Mouse (Mus musculus) liver, adult 2 months (tissue): ENCODE measurements at regions not wholly inside any gene's neighbourhood (a gene's known extent, or its start where the extent isn't known, plus 50 kb on each side); places are given as distances from the start of the nearest gene placed in this dataset.

ENCODE experiments used
- DNase-seq: peaks from one replicate; pipeline ENCODE4 v3.0.0-alpha.2; 2011; ENCODE audit warnings: low read depth, low spot score; ENCODE audit errors: extremely low read depth
- H3K27ac ChIP-seq: fragments of 200-500 bp; replicated peaks from 2 replicates; pipeline ENCODE4 v1.5.1; 2012; ENCODE audit warnings: low read depth, mild to moderate bottlenecking, control low read depth, inconsistent platforms, low read length; ENCODE audit not compliant: insufficient read depth
- H3K27me3 ChIP-seq: fragments of 200-500 bp; 2 replicates; pipeline ENCODE4 v1.6.1; 2012; ENCODE audit warnings: mild to moderate bottlenecking, moderate library complexity, low read length, inconsistent platforms; ENCODE audit not compliant: control insufficient read depth, insufficient read depth
- H3K36me3 ChIP-seq: fragments of 200-500 bp; 2 replicates; pipeline ENCODE4 v1.6.1; 2012; ENCODE audit warnings: low read length, inconsistent platforms; ENCODE audit not compliant: control insufficient read depth, insufficient read depth
- H3K4me1 ChIP-seq: fragments of 200-500 bp; 2 replicates; pipeline ENCODE4 v1.6.1; 2011; ENCODE audit warnings: low read length; ENCODE audit not compliant: control insufficient read depth, insufficient read depth
- H3K4me3 ChIP-seq: fragments of 200-500 bp; 2 replicates; pipeline ENCODE4 v1.5.1; 2011; ENCODE audit warnings: low read depth, mild to moderate bottlenecking, control low read depth, low read length, moderate library complexity; ENCODE audit not compliant: insufficient read depth
- H3K79me2 ChIP-seq: fragments of 200-500 bp; 2 replicates; pipeline ENCODE4 v1.6.1; 2012; ENCODE audit warnings: inconsistent platforms, mild to moderate bottlenecking, low read length, moderate library complexity; ENCODE audit not compliant: control insufficient read depth, insufficient read depth
- H3K9ac ChIP-seq: fragments of 200-500 bp; 2 replicates; pipeline ENCODE4 v1.6.1; 2012; ENCODE audit warnings: low read depth, mild to moderate bottlenecking, control low read depth, inconsistent platforms, low read length
- CTCF ChIP-seq: fragments of 200-500 bp; IDR thresholded peaks from 2 replicates; pipeline ENCODE4 v1.5.1; 2011; ENCODE audit warnings: low read depth, low read length, control low read depth
- POLR2A ChIP-seq: fragments of 200-500 bp; IDR thresholded peaks from 2 replicates; pipeline ENCODE4 v1.6.1; 2011; ENCODE audit warnings: low read length, control low read depth; ENCODE audit not compliant: insufficient read depth; ENCODE audit errors: extremely low read depth
- WGBS: fragments of 180-500 bp; shearing (Covaris S2); methylation state at CpG from one replicate; pipeline ENCODE4 v1.1.7; 2018; 5-methylcytosine and 5-hydroxymethylcytosine counted together

DNA sequence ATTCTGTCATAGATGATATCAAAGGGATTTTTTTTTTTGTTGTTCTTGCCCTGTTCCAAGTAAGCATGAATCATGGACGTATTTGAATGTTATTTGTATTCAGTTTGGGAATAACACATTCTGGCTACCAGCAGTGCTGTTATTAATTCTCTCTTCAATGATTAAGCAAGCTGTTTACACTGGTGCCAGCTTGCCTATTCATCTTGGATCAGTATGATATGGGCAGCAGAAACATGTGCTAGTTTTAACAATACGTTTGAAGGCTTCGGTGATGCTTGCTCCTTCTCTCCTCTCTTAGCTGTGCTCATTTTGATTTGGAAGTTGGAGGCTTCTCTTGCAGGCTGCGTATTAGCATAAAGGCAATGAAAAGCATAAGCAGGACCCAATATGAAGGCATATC, 984.9 kb upstream of the Slc10a2 start:
- no peaks in the 10 kb centered on the region for H3K36me3 ChIP-seq
- no peak overlapping the region for H3K27ac ChIP-seq
- no peak for TF ChIP-seq POLR2A
- no peak for TF ChIP-seq CTCF
- no peak for DNase-seq
- H3K9ac ChIP-seq, result no peak overlapping the region
- H3K4me1 ChIP-seq, result no peaks in the 10 kb centered on the region
- H3K79me2 ChIP-seq, result no peaks in the 10 kb centered on the region
- WGBS, result 82% methylated on average over 4 of the region's 4 CpGs
- no peaks in the 10 kb centered on the region for H3K27me3 ChIP-seq
- no peak overlapping the region for H3K4me3 ChIP-seq

GRCm38 (mm10) chr8:6043939-6044577, 938.9 kb upstream of the Slc10a2 start:
- no peaks in the 10 kb centered on the region for H3K27me3 ChIP-seq
- no peak overlapping the region for H3K27ac ChIP-seq
- no peak overlapping the region for H3K4me3 ChIP-seq
- H3K4me1 ChIP-seq, result no peaks in the 10 kb centered on the region
- no peaks in the 10 kb centered on the region for H3K79me2 ChIP-seq
- no peak overlapping the region for H3K9ac ChIP-seq
- TF ChIP-seq POLR2A (no peak), CTCF (no peak)
- WGBS, result 37% methylated on average over 5 of the region's 5 CpGs
- peak; percentile 3 for DNase-seq
- no peaks in the 10 kb centered on the region for H3K36me3 ChIP-seq

GRCm38 (mm10) chr8:6012206-6012605, 907.1 kb upstream of the Slc10a2 start:
- Histone ChIP-seq H3K27ac (no peak overlapping the region), H3K9ac (no peak overlapping the region), H3K4me1 (no peaks in the 10 kb centered on the region), H3K79me2 (no peaks in the 10 kb centered on the region), H3K4me3 (no peak overlapping the region), H3K27me3 (no peaks in the 10 kb centered on the region), H3K36me3 (no peaks in the 10 kb centered on the region)
- TF ChIP-seq POLR2A (no peak), CTCF (no peak)
- WGBS, result 61% methylated on average over 2 of the region's 2 CpGs
- no peak for DNase-seq

- DNase-seq, result peak; percentile 84
- no peaks in the 10 kb centered on the region for H3K27me3 ChIP-seq
- TF ChIP-seq CTCF (no peak), POLR2A (no peak)
- H3K79me2 ChIP-seq, result no peaks in the 10 kb centered on the region
- H3K4me3 ChIP-seq, result no peak overlapping the region
- no peak overlapping the region for H3K9ac ChIP-seq
- H3K36me3 ChIP-seq, result no peaks in the 10 kb centered on the region
- no peak overlapping the region for H3K27ac ChIP-seq
- no peaks in the 10 kb centered on the region for H3K4me1 ChIP-seq
These were observed 906.0 kb upstream of the Slc10a2 start for GRCm38 (mm10) chr8:6011182-6011581.

- peak; percentile 3 for DNase-seq
- Histone ChIP-seq H3K4me1 (no peaks in the 10 kb centered on the region), H3K36me3 (no peaks in the 10 kb centered on the region), H3K4me3 (no peak overlapping the region), H3K79me2 (no peaks in the 10 kb centered on the region), H3K9ac (no peak overlapping the region), H3K27me3 (no peaks in the 10 kb centered on the region), H3K27ac (no peak overlapping the region)
- TF ChIP-seq POLR2A, result no peak
- no peak for TF ChIP-seq CTCF
- WGBS, result 76% methylated on average over 2 of the region's 2 CpGs
These were observed 905.6 kb upstream of the Slc10a2 start for GRCm38 (mm10) chr8:6010712-6011111.

DNA sequence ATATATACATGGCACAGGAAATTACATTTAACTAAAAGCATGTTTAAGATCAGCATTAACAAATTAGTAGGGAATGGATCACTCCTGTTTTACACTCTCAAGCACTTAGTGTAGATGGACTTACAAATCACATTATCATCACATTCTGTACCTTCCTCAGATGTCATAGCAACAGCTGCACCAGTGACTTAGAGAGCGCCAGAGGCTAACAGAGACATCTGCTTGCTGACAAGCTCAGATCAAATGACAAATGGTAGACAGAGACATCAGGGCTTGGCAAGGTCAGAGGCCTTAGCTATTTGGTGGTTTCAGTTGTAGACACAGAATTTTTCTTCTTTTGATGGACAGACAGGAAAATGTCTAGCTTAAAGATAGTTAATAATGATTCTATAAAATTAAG, 897.5 kb upstream of the Slc10a2 start:
- H3K9ac ChIP-seq, result no peak overlapping the region
- 75% methylated on average over 1 of the region's 1 CpGs for WGBS
- TF ChIP-seq CTCF (no peak), POLR2A (no peak)
- no peaks in the 10 kb centered on the region for H3K4me1 ChIP-seq
- no peaks in the 10 kb centered on the region for H3K27me3 ChIP-seq
- DNase-seq, result no peak
- H3K36me3 ChIP-seq, result no peaks in the 10 kb centered on the region
- no peak overlapping the region for H3K4me3 ChIP-seq
- H3K79me2 ChIP-seq, result no peaks in the 10 kb centered on the region
- no peak overlapping the region for H3K27ac ChIP-seq
